Mouse (Mus musculus) megakaryocyte, adult 5-6 weeks (primary cell): ENCODE data around the gene Sdhaf3. TPM values are rescaled to one million over a fixed set of nuclear protein-coding genes. Genes with fewer than 3 reads are reported as not detected.

Experiments used
- ATAC-seq: 2 replicates; pipeline ENCODE4 v1.8.0; 2016; ENCODE audit warnings: mild to moderate bottlenecking, inconsistent platforms; ENCODE audit not compliant: poor library complexity, severe bottlenecking
- total RNA-seq, 2 experiments: library from RNA; stranded (forward) in 1 of 2; stranded (reverse) in 1 of 2; fragments of 153-499, 151-499 nt in 1 of 2; fragments of 221-1000, 200-1000 nt in 1 of 2; gene quantifications; 2 replicates each; pipeline versions ENCODE4 v1.2.3 to v1.2.4; 2015 to 2017

Sdhaf3 gene
- total RNA-seq, 2 experiments from 2014 or later: 1.1 to 3.4 TPM

- ATAC-seq: no peak
Measured at GRCm38 (mm10) chr6:7062819-7063218, 107.0 kb downstream of the Sdhaf3 start.

DNA sequence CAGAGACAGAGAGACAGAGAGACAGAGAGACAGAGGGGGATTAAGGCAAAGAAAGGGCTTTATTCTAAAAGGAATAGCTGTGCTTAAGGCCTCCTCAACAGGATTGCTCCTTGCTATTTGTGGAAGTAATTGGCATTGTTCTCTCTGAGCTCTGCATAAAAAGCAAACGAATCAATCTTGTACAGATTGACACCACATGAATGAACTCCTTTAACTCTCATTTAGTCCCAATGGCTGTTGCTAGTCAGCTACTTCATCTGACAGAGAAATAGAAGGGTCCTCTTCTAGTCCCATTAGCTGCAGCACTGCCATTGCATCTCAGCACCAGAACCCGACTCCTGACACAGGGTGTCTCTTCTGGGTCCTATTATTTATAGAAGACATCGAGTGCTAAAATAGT, 113.0 kb downstream of the Sdhaf3 start:
- ATAC-seq: no peak

DNA sequence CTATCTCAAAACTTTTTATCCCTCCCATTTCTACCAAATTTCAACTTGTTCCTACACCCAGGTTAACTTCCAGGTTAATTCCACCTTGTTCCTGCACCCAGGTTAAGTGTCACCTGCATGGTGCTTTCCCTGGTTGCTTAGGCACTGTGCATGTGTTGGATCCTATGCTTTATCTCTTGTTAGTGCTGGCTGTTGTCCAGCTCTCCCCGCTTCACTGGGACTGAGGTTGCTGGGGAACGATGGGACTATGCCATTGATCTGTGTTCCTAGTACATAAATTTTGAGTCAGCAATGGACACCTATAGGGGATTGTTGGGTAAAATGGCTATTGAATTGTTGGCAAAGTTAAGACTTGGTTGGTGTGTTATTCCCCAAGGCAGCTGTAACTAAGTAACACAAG, 113.7 kb downstream of the Sdhaf3 start:
- ATAC-seq: no peak

DNA sequence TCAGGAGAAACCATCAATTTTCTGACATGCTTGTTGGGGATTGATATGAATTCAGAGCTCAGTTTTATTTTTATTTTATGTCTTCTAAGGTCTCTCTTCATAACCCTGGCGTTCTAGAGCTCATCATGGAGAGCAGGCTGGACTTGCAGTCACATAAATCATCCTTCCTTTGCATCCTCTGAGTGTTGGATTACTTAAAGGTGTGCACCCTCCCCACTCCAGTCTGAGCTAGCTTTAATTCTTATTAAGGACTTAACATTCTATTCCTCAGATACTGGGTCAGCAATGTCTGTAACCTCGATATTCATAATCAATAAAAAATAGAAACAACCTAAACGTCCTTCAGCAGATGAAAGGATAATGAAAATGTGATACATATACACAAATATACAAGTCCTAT, 126.2 kb downstream of the Sdhaf3 start:
- no peak for ATAC-seq

DNA sequence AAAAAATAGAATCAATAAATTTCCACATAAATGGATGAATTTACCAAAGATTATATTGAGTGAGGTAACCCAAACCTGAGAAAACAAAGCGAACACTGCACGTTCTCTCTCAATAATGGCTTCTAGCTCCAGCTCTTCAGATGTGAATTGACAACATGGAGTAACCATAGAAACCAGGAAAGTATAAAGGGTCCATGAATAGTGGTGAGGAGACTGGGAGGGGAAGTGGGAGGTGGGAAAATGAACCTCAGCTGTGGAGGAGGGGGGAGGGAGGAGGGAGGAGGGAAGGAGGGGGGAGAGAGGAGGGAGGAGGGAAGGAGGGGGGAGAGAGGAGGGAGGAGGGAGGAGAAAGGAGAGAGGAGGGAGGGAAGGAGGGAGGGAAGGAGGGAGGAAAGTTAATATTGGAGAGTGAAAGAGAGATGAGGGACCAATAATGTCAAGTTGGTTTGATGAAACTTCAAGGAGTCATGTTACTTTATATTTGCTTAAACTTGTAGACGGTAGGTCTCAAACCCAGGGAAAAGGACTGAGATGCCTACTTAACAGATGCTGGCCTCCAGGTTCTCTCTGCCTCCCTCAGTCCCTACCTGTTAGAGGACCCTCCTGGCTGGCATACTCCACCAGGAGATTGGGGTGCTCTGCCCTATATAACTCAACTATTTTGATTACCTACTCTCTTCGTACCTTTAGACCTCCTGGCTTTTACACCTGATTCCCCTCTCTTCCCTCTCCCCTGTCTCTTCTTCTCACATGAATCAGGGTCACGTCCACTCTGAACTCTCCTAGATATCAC, 126.9 kb downstream of the Sdhaf3 start:
- no peak for ATAC-seq

- ATAC-seq: no peak
Measured at GRCm38 (mm10) chr6:7083661-7084060, 127.9 kb downstream of the Sdhaf3 start.

- ATAC-seq: no peak
Measured at GRCm38 (mm10) chr6:7084370-7084769, 128.6 kb downstream of the Sdhaf3 start.

GRCm38 (mm10) chr6:7085506-7085905, 129.7 kb downstream of the Sdhaf3 start:
- no peak for ATAC-seq

DNA sequence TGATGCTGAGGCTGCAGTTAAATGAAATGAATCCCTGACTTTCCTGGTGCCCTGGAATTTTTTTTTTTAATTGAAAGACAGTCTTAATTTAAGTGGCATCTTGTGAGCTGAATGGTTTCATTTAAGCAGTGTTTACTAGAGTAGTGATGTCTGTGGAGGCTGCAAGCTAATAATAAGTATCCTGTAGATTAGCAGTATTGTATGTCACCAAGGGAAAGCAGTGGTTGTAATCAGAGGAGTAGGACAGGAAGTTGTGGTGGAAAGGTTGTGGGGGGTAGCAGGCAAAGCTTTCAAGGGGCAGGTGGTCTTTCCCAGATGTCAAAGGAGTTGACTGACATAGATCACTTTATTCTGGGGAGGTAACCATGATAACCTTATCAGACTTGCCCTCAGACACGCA, 136.3 kb downstream of the Sdhaf3 start:
- ATAC-seq: no peak

Other genes starting within 250 kb of the Sdhaf3 start
- gene Dlx6, start 92.7 kb upstream of the Sdhaf3 start, total RNA-seq (2015): not detected in 2 replicates
- not detected in 2 replicates for gene Dlx6, start 92.7 kb upstream of the Sdhaf3 start, total RNA-seq (2017)
- not detected in 2 replicates for gene Dlx5, start 73.9 kb upstream of the Sdhaf3 start, total RNA-seq (2015)
- gene Dlx5, start 73.9 kb upstream of the Sdhaf3 start, total RNA-seq (2017): not detected in 2 replicates